Mouse (Mus musculus) embryonic fibroblast, embryonic 13.5 days (primary cell): ENCODE measurements around the gene Mycbpap. TPM values are rescaled to one million over a fixed set of nuclear protein-coding genes. Genes with fewer than 3 reads are reported as not detected.

Source experiments
- H3K27ac ChIP-seq: 2 replicates; pipeline ENCODE4 v1.5.1; 2012; ENCODE audit warnings: low read length, control low read depth, inconsistent platforms; ENCODE audit not compliant: insufficient read depth
- H3K4me1 ChIP-seq: 2 replicates; pipeline ENCODE4 v1.6.1; 2011; ENCODE audit warnings: low read length; ENCODE audit not compliant: control insufficient read depth, insufficient read depth
- H3K4me3 ChIP-seq: 2 replicates; pipeline ENCODE4 v1.5.1; 2011; ENCODE audit warnings: mild to moderate bottlenecking, control low read depth, low read length; ENCODE audit not compliant: insufficient read depth
- CTCF ChIP-seq: IDR thresholded peaks from 2 replicates; pipeline ENCODE4 v1.5.1; 2011; ENCODE audit warnings: mild to moderate bottlenecking, control low read depth, low read length, moderate library complexity, borderline replicate concordance; ENCODE audit not compliant: insufficient read depth
- POLR2A ChIP-seq: IDR thresholded peaks from 2 replicates; pipeline ENCODE4 v1.6.1; 2011; ENCODE audit warnings: low read depth, mild to moderate bottlenecking, control low read depth, low read length, moderate library complexity
- polyA plus RNA-seq: library from polyadenylated mRNA; stranded (reverse); fragments of >200 nt; gene quantifications from 2 replicates; pipeline ENCODE4 v1.2.4, GENCODE M21; 2011; ENCODE audit warnings: low read depth; ENCODE audit not compliant: missing spikeins, insufficient read length

The Mycbpap gene
- polyA plus RNA-seq, 1 experiment, result 2.0 TPM

DNA sequence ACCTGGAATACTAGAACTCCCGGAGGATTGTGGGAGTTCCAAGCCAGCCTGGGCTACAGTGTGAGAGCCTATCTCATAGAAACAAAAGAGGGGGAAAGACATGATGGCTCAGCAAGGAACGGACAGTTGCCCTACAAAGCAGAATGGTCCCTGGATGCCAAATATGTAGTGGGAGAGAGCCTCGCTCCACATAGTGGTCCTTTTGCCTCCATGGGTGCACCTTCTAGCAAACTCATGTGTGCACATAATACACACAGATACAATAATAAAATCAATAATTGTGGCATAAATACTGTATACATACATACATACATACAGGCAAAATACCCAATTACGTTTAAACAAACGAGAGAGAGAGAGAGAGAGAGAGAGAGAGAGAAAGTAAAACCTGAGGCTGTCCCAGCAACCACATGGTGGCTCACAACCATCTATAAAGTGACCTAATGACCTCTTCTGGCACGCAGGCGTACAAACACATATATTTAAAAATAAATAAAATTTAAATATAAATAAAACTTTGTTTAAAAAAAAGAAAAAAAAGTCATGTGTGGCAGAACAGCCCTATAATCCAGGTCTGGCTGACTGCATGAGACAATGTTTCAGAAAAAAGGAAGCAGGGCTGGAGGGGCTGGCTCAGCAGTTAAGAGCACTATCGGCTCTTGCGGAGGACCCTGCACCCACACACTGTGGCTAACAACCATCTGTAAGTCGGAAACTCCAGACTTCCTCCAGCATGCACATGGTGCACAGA is 28.3 kb upstream of the Mycbpap start:
- Histone ChIP-seq H3K4me1 (peaks cover 4% of the 10 kb centered on the region; the same call in 1 of the 2 replicates), H3K27ac (peak overlapping the region; percentile 15; the same call in 1 of the 2 replicates), H3K4me3 (no peak overlapping the region)
- TF ChIP-seq POLR2A (no peak), CTCF (no peak)

DNA sequence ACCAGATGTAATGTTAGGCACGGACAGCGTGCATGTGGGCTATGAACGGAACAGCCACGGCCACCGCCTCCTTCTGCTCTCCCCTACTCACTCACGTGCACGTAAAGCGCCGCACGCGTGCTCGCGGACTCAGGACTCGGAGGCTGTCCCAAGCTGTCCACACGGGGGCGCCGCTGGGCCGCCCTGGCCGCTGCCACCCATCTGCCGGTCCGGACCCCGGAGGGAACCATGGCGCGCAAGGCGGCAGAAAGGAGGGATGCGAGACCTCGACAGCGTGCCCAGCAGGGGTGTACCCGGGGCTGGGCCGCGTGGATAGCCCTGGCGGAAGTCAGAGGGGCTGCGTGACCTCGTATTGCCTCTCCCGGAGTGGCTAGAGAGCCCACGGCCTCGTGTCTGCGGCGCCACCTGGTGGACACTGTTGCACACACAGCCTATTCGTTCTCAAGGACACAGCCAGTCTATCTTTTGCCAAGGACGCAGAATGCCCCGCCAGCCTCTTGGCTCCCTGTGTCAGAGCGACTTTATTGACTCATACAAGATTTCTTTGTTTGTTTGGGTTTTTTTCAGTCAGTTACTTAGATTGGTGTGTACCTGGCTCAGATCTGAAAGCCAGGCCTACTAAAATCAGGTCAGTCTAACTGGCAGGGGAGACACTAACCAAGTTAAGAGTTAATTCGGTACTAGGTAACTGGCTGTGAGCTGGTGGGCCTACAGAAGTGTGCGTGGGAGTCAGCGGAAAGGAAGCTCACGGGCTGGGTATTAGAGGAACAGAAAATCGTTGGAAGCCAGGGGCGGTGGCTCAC is 27.5 kb upstream of the Mycbpap start, which contains the start of gene Rsad1:
Rsad1 (minus strand) TSS at position 368 of the 803 bp plus-strand sequence.
- peak within 1 kb of the TSS; percentile 45 for H3K4me3 ChIP-seq
- TF ChIP-seq CTCF (peak; percentile 82), POLR2A (peak; percentile 66; the same call in 1 of the 2 replicates)
- H3K27ac ChIP-seq, result peak within 1 kb of the TSS; percentile 78
- peaks cover 4% of the 10 kb centered on the region; the same call in 1 of the 2 replicates for H3K4me1 ChIP-seq

DNA sequence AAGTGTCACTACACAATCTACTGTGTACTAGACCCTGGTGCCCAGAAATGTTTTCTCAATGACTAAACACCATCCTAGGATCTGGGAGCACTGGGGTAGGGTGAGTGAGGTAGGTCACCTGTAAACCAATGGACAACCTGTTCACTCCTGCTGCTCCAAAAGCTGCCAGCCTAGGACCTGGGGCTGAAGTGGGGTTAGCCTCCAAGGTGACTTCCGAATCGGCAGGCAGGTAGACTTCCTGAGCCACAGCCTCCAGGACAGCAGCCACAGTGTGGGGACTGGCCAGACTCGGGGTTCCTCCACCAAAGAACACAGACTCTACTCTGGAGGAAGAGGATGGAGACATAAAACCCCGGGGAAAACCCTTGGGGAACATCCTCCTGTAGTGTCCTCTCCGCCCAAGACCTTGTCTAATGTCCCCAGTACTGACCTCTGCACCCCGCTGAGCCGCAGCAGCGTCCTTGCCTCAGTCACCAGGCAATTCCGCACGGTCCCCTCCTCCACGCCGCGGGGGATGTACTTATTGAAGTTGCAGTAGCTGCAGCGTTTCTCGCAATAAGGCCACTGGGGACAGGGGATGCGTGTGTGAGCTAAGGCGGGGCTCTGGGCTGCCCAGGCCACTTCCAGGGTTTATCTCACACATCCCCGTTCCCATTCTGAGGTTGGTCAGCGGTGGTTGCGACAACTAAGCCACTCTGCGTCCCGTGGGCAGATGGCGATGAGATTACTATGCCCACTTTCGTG is 26.7 kb upstream of the Mycbpap start:
- TF ChIP-seq CTCF (no peak), POLR2A (no peak)
- Histone ChIP-seq H3K4me3 (peak overlapping the region; percentile 45), H3K4me1 (peaks cover 4% of the 10 kb centered on the region; the same call in 1 of the 2 replicates), H3K27ac (peak overlapping the region; percentile 78)

DNA sequence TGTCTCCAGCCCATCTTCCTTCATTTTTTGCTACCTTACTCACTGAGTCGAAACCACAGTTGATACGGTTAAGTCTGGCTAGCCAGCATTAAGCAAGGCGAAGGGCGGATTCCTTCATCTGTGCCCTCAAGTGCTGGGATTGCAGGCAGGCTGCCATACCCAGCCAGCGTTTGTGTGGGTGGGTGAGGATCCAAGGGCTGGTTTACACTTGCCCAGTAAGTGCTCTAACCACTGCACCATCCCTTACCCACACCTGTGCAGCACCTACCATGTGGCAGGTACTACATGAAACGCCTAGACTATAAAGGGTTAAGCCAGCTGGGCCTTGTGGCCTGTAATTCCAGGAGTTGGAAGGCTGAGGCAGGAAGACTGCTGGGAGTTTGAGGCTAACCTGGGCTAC is 25.7 kb upstream of the Mycbpap start:
- no peak overlapping the region for H3K27ac ChIP-seq
- peaks cover 4% of the 10 kb centered on the region; the same call in 1 of the 2 replicates for H3K4me1 ChIP-seq
- H3K4me3 ChIP-seq, result no peak overlapping the region
- no peak for TF ChIP-seq POLR2A
- TF ChIP-seq CTCF, result no peak

DNA sequence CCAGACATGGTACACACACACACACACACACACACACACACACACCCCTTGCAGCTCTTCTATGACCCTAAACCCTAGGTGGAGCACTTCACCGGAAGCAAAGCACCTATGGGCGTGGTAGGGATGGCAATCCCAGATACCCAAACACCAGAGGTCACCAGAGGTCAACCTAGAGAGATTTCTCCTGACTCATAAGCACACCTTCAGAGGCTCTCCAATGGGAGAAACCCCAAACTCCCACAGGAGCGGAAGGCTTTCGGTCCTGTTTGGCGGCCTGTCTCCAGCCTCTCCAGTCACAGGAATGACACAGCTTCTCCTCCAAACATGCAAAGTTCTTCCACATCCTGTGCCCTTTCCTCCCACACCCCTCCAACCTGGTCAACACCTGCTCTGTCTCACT is 24.8 kb upstream of the Mycbpap start:
- Histone ChIP-seq H3K4me3 (no peak overlapping the region), H3K27ac (no peak overlapping the region), H3K4me1 (peaks cover 4% of the 10 kb centered on the region; the same call in 1 of the 2 replicates)
- TF ChIP-seq CTCF (no peak), POLR2A (no peak)

DNA sequence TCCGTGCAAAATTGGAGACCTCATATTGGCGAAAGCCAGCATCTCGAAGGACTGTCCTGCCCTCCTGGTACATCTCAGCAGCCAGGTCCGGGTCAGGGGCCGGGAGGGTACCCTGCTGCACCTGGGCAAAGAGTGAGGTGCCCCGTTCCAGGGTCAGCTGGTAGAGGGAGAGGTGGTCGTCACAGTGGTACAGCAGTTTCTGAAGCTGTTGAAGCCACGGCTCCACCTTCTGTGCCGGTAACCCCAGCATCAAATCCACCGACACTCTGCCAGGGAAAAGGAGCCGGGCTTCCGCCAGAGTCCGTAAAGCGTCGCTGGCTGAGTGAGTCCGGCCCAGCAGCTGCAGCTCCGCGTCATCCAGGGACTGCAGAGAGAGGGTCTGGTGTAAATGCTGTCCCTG is 22.9 kb upstream of the Mycbpap start:
- TF ChIP-seq POLR2A, result no peak
- TF ChIP-seq CTCF, result no peak
- Histone ChIP-seq H3K4me1 (0 out of 2 replicates have a peak, but pooled peaks cover under 1% of the 10 kb centered on the region), H3K4me3 (no peak overlapping the region), H3K27ac (no peak overlapping the region)

DNA sequence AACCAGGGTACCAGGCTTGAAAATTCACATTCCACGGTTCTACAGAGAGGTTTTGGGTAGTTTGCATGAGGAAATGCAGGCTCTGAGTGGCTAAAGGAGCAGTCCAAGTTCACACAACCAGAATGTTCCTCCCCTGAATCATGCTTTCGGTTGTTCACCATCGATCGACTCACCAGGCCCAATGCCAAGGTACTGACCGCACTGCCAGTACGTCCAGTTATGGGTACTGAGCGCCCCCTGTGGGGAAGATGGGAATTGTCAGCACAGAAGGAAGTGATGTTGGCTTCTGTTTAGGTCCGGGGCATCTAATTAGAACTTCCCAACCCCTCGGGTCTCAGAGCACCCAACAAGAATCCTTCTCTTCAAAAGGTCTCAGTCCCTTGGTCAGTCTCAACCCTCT is 22.4 kb upstream of the Mycbpap start:
- TF ChIP-seq CTCF (peak; percentile 90), POLR2A (no peak)
- Histone ChIP-seq H3K27ac (peak overlapping the region; percentile 73), H3K4me3 (no peak overlapping the region), H3K4me1 (no peaks in the 10 kb centered on the region)

DNA sequence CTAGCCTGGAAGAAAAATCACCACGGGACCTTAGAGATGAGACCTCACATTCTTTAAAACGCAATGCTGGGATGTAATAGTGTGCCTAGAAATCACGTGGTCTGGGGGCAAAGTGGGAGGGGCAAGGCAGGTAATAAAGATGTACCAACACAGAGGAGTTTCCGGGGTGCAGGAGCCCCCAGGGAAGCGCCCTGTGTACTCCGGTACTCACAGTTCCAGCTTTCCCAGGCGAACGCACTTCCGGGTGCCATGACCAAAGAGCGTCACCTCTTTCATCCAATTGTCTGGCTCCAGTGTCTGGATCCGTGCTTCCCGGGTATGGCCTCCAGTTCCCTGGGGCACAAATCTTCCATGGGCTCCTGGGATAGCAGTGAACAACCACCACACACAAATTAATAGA is 21.8 kb upstream of the Mycbpap start:
- no peak for TF ChIP-seq POLR2A

DNA sequence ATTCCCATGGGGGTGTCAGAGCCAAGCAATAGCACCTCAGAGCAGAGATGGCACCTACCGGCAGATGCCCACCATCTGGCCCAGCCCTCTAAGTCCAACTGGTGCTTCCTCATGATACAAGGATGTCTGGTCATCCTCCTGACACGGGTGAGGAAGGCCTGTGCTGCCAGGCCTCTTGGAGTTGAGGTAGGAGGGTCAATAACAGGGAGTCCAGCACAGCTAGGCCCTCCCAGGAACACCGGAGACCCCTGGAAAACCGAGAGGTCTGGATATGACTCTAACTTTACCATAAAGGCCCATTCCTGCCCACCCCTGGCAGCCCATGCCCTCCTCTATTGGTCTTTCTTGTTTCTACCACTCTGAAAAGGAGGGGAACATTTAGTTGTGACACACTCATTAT is 20.9 kb upstream of the Mycbpap start:
- Histone ChIP-seq H3K4me3 (no peak overlapping the region), H3K27ac (no peak overlapping the region), H3K4me1 (no peaks in the 10 kb centered on the region)
- TF ChIP-seq CTCF (no peak), POLR2A (no peak)

More for the DNA sequence above, 21.8 kb upstream of the Mycbpap start:
- Histone ChIP-seq H3K4me3 (no peak overlapping the region), H3K4me1 (no peaks in the 10 kb centered on the region), H3K27ac (peak overlapping the region; percentile 73)

DNA sequence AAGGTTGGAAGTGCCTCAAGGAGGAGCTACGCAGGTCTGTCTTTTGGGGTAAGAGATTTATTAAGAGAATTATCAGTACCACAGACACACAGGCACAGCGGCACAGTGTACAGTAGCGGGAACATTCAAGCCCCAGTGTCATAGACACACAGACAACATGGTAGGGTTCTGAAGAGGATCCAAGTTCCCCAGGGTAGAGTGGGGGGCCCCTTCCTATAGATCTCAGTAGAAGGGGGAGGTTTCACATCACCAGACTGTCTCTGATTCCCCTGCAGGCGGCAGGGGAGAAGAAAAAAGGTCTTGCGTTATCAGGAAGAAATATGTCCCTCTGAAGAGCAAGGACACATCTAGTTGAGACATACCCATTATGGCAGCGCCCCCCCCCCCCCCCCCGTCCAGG is 18.2 kb upstream of the Mycbpap start:
- no peak overlapping the region for H3K27ac ChIP-seq
- no peaks in the 10 kb centered on the region for H3K4me1 ChIP-seq
- TF ChIP-seq POLR2A (no peak), CTCF (no peak)
- no peak overlapping the region for H3K4me3 ChIP-seq
